Mouse (Mus musculus) testis, adult 2 months (tissue): ENCODE measurements around the gene Col15a1.

ENCODE experiments used
- CTCF ChIP-seq: fragments of 200-500 bp; IDR thresholded peaks from 2 replicates; pipeline ENCODE4 v1.5.1; 2012; ENCODE audit warnings: low read depth, mild to moderate bottlenecking, inconsistent platforms, low read length, moderate library complexity; ENCODE audit not compliant: control insufficient read depth, insufficient read depth, insufficient replicate concordance
- POLR2A ChIP-seq: fragments of 200-500 bp; IDR thresholded peaks from 2 replicates; pipeline ENCODE4 v1.6.1; 2012; ENCODE audit warnings: low read depth, mild to moderate bottlenecking, inconsistent platforms, low read length, moderate library complexity; ENCODE audit not compliant: control insufficient read depth

DNA sequence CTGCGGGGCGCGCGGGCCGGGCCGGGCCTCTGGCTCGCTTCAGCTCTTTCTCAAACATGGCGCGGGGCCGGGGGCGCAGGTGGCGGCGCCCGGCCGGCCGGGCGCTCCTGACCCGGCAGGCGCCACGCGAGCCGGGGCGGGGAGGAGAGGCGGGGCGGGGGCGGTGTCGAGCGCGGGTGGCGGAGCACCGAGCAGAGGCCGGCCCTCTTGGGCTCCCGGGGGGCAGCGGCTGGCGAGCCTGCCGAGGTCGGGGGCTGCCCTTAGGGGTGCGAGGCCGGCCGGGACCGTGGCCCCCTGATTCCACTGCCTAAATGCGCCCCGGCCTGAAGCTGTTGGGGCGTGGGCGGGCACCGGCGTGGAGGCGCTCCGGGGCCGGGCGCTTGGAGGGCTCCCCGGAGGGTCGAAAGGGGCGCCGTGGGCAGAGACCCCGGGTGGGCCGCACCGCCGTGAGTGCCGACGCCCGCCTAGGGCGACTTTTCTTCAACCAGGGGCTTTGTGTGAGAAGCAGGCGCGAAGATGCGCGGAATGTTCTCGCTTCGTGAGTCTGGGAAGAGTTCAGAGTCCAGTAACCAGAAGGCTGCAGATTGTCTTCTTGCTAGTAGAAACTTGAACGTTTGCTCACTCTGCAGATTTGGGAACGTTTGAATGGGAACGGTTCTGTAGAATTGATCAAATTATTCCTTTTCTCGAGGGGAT is 145.6 kb downstream of the Col15a1 start:
- no peak for TF ChIP-seq POLR2A
- no peak for TF ChIP-seq CTCF
